Mouse (Mus musculus) MEL (cell line): ENCODE measurements at regions not wholly inside any gene's neighbourhood (a gene's known extent, or its start where the extent isn't known, plus 50 kb on each side); places are given as distances from the start of the nearest gene placed in this dataset.

Source experiments
- BHLHE40 ChIP-seq: IDR thresholded peaks from 2 replicates; pipeline ENCODE4 v1.6.1; 2012; ENCODE audit warnings: low read depth, mild to moderate bottlenecking, inconsistent platforms, low read length, improper control_type of control experiment, borderline replicate concordance
- CHD2 ChIP-seq: IDR thresholded peaks from 2 replicates; pipeline ENCODE4 v1.6.1; 2011; ENCODE audit warnings: low read length, improper control_type of control experiment
- CTCF ChIP-seq, 3 experiments: IDR thresholded peaks in 2 of 3; conservative IDR thresholded peaks in 1 of 3; 2 replicates each; pipeline ENCODE4 v1.5.1; 2011 to 2012; ENCODE audit warnings: low read length in 3 of 3, low read depth in 2 of 3, mild to moderate bottlenecking in 2 of 3, improper control_type of control experiment in 1 of 3, inconsistent platforms in 1 of 3, mixed read lengths in 1 of 3, moderate library complexity in 1 of 3; ENCODE audit not compliant: control insufficient read depth in 1 of 3, insufficient read depth in 1 of 3, poor library complexity in 1 of 3, severe bottlenecking in 1 of 3
- ELF1 ChIP-seq: IDR thresholded peaks from 2 replicates; pipeline ENCODE4 v1.6.1; 2014; ENCODE audit warnings: low read depth, mild to moderate bottlenecking, inconsistent platforms, low read length, improper control_type of control experiment, moderate library complexity
- EP300 ChIP-seq, 2 experiments: IDR thresholded peaks; 2 replicates each; pipeline ENCODE4 v1.6.1; 2011; ENCODE audit warnings: improper control_type of control experiment in 2 of 2, low read length in 2 of 2, low read depth in 1 of 2, mild to moderate bottlenecking in 1 of 2
- ETS1 ChIP-seq: IDR thresholded peaks from 2 replicates; pipeline ENCODE4 v1.6.1; 2012; ENCODE audit warnings: low read depth, mild to moderate bottlenecking, inconsistent platforms, low read length, improper control_type of control experiment, moderate library complexity
- MAX ChIP-seq: IDR thresholded peaks from 2 replicates; pipeline ENCODE4 v1.6.1; 2011; ENCODE audit warnings: low read length, improper control_type of control experiment
- MXI1 ChIP-seq: IDR thresholded peaks from 2 replicates; pipeline ENCODE4 v1.6.1; 2011; ENCODE audit warnings: mild to moderate bottlenecking, low read depth, low read length, improper control_type of control experiment
- POLR2AphosphoS2 ChIP-seq: IDR thresholded peaks from 2 replicates; pipeline ENCODE4 v1.6.1; 2011; ENCODE audit warnings: low read length, improper control_type of control experiment
- ZKSCAN1 ChIP-seq: IDR thresholded peaks from 2 replicates; pipeline ENCODE4 v1.6.1; 2012; ENCODE audit warnings: low read depth, mild to moderate bottlenecking, inconsistent platforms, low read length, improper control_type of control experiment, moderate library complexity

- TF ChIP-seq ZKSCAN1 (no peak), ETS1 (no peak), POLR2AphosphoS2 (no peak), BHLHE40 (no peak), MXI1 (no peak), EP300 (IDR thresholded peaks at IDR 0.05; ENCODE audit: low read depth in 1 of 2, low read length in 2 of 2) (no peak), CTCF (IDR thresholded peaks at IDR 0.05 in 2 of 3, conservative IDR thresholded peaks at IDR 0.05 in 1 of 3; ENCODE audit: control insufficient read depth in 1 of 3, insufficient read depth in 1 of 3, low read depth in 2 of 3, low read length in 3 of 3, poor library complexity in 1 of 3, severe bottlenecking in 1 of 3) (no peak), ELF1 (no peak), MAX (no peak), CHD2 (no peak)
Measured at GRCm38 (mm10) chr17:93489988-93490732, 291.3 kb downstream of the Adcyap1 start.
